In the genomic region with DNA sequence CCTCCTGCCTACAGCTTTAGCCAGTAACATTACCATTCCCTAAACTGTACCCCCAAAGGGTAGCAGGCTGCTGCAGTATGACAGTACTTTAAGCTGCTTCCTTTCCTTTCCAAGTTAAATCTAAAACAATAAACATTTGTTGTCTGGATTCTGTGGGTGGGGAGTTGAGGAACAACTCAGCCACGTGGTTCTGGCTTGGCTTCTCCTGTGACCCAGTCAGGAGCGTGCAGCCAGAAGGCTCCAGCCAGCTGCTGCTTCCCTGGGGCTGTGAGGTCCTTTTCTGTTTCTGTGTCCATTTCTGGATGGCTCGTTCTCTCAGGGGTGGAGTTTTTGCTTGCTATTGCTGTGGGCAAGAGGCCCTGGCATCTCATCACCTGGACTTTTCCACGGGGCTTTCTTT, we compare ENCODE assay signal across 10 mouse cellular contexts.
DNase-seq lines count a peak whose midpoint lies in the region; ATAC-seq lines count a peak whose summit lies in the region.
"Had no signal": no experiment of that assay in that cellular context is flagged by ENCODE, and none has a peak within 500 bp of the region (broad histone marks: within the 10 kb centered on the region; RNA-seq: fewer than 3 reads in every experiment).

No protein-coding gene starts in this region.

- 57% methylated on average over 4 of the region's 4 CpGs for WGBS in kidney, embryonic 14.5 days
- 21% methylated on average over 4 of the region's 4 CpGs for WGBS in embryonic facial prominence, embryonic 15.5 days
- WGBS in forebrain, embryonic 12.5 days, result 75% methylated on average over 4 of the region's 4 CpGs

- no peaks in the 10 kb centered on the region for H3K36me3 ChIP-seq in kidney, embryonic 14.5 days (ENCODE audit: control insufficient read depth, insufficient read depth, low read length)
- H3K36me3 ChIP-seq in embryonic facial prominence, embryonic 15.5 days, result no peaks in the 10 kb centered on the region
- H3K36me3 ChIP-seq in forebrain, embryonic 12.5 days (replicated peaks), result no peaks in the 10 kb centered on the region

- no peak overlapping the region for H3K4me3 ChIP-seq in kidney, embryonic 14.5 days (ENCODE audit: low read length)
- H3K4me3 ChIP-seq in embryonic facial prominence, embryonic 15.5 days (replicated peaks), result no peak overlapping the region
- no peak overlapping the region for H3K4me3 ChIP-seq in forebrain, embryonic 12.5 days (replicated peaks)
- H3K4me3 ChIP-seq: liver, embryonic 12.5 days had no signal

- H3K9me3 ChIP-seq in kidney, embryonic 14.5 days (ENCODE audit: control insufficient read depth, low read length), result no peaks in the 10 kb centered on the region
- H3K9me3 ChIP-seq in embryonic facial prominence, embryonic 15.5 days (replicated peaks), result no peaks in the 10 kb centered on the region
- H3K9me3 ChIP-seq in forebrain, embryonic 12.5 days, result no peaks in the 10 kb centered on the region
- H3K9me3 ChIP-seq: liver, embryonic 12.5 days had no signal

- peaks cover 11% of the 10 kb centered on the region; the same call in 1 of the 2 replicates for H3K4me1 ChIP-seq in kidney, embryonic 14.5 days (ENCODE audit: control insufficient read depth, insufficient read depth, low read length)
- peaks cover 28% of the 10 kb centered on the region for H3K4me1 ChIP-seq in embryonic facial prominence, embryonic 15.5 days
- H3K4me1 ChIP-seq in forebrain, embryonic 12.5 days, result peaks cover 2% of the 10 kb centered on the region; the same call in 1 of the 2 replicates

- H3K27me3 ChIP-seq in kidney, embryonic 14.5 days (ENCODE audit: control insufficient read depth, insufficient read depth, low read length), result no peaks in the 10 kb centered on the region
- no peaks in the 10 kb centered on the region for H3K27me3 ChIP-seq in embryonic facial prominence, embryonic 15.5 days
- no peaks in the 10 kb centered on the region for H3K27me3 ChIP-seq in forebrain, embryonic 12.5 days
- H3K27me3 ChIP-seq: liver, embryonic 12.5 days had no signal

- H3K9ac ChIP-seq in kidney, embryonic 14.5 days (ENCODE audit: low read depth, low read length), result no peak overlapping the region
- H3K9ac ChIP-seq in embryonic facial prominence, embryonic 15.5 days, result no peak overlapping the region
- no peak overlapping the region for H3K9ac ChIP-seq in forebrain, embryonic 12.5 days
- H3K9ac ChIP-seq: liver, embryonic 12.5 days had no signal

- no peak overlapping the region for H3K27ac ChIP-seq in kidney, embryonic 14.5 days (ENCODE audit: low read depth, low read length)
- peak overlapping the region; percentile 81 for H3K27ac ChIP-seq in embryonic facial prominence, embryonic 15.5 days (replicated peaks)
- no peak overlapping the region for H3K27ac ChIP-seq in forebrain, embryonic 12.5 days
- H3K27ac ChIP-seq: liver, embryonic 12.5 days had no signal

- intact Hi-C loops in heart, postnatal 14 days (cut with DNase I), result no loop called here

- no peak overlapping the region for H3K4me2 ChIP-seq in kidney, embryonic 14.5 days (replicated peaks; ENCODE audit: low read depth, low read length)
- no peak overlapping the region for H3K4me2 ChIP-seq in embryonic facial prominence, embryonic 15.5 days (replicated peaks)
- H3K4me2 ChIP-seq in forebrain, embryonic 12.5 days, result no peak overlapping the region
- H3K4me2 ChIP-seq: liver, embryonic 12.5 days had no signal

- DNase-seq in kidney, postnatal 14 days, result no peak
- peak; percentile 73 for DNase-seq in 3T3-L1 (ENCODE audit: low read depth, low spot score)
- DNase-seq in heart, postnatal 14 days, result peak; percentile 55 to 67
- no peak for DNase-seq in MN1 (ENCODE audit: low spot score)
- DNase-seq in embryo, embryonic 10.5 days (ENCODE audit: low spot score), result no peak
- DNase-seq: adrenal gland, postnatal 25 days had no signal

- peak; percentile 39; the same call in 1 of the 2 replicates for ATAC-seq in kidney, embryonic 14.5 days (ENCODE audit: low FRiP score, low TSS enrichment)
- ATAC-seq in embryonic facial prominence, embryonic 15.5 days (ENCODE audit: insufficient number of reproducible peaks, low FRiP score, low TSS enrichment, low read depth), result 0 out of 2 replicates have a peak, but pooled peaks have one; percentile 46
- ATAC-seq in forebrain, embryonic 12.5 days (ENCODE audit: low FRiP score), result no peak
- ATAC-seq: liver, embryonic 12.5 days had no signal

Comparison
In these comparisons a context has a peak if more than half of its experiments do, and no peak if none do; other contexts are left out.
1. DNase-seq: peak in 3T3-L1 (single experiment) and heart, postnatal 14 days (2 of 2); none in kidney, postnatal 14 days (single experiment), MN1 (single experiment) and embryo, embryonic 10.5 days (single experiment).